Mouse (Mus musculus): ENCODE measurements around the gene Ephb4. TPM values are rescaled to one million over a fixed set of nuclear protein-coding genes. Genes with fewer than 3 reads are reported as not detected.

The Ephb4 gene
- total and polyA plus RNA-seq, 3 experiments, result 0.08 to 0.12 TPM; not detected in 1

- H3K9me3 ChIP-seq (replicated peaks; ENCODE audit: insufficient read depth, low read length), result no peaks in the 10 kb centered on the region
These were observed 4.2 kb downstream of the Ephb4 start for GRCm38 (mm10) chr5:137354091-137354490.

GRCm38 (mm10) chr5:137358382-137358781 lies 8.5 kb downstream of the Ephb4 start:
- no peaks in the 10 kb centered on the region for H3K9me3 ChIP-seq (replicated peaks; ENCODE audit: insufficient read depth, low read length)
- H3K27me3 ChIP-seq (ENCODE audit: control insufficient read depth in 1 of 2, insufficient read depth in 2 of 2, low read length in 2 of 2), result peaks cover 7 to 8% of the 10 kb centered on the region in 2 experiments
- DNase-seq (ENCODE audit: low read depth, low spot score), result no peak
- H3K4me3 ChIP-seq (ENCODE audit: control insufficient read depth in 1 of 2, insufficient read depth in 1 of 2, low read depth in 2 of 2, low read length in 2 of 2), result no peak overlapping the region
- no peaks in the 10 kb centered on the region for H3K4me1 ChIP-seq (ENCODE audit: control insufficient read depth in 1 of 2, insufficient read depth in 2 of 2, low read length in 2 of 2)
- no peaks in the 10 kb centered on the region for H3K36me3 ChIP-seq (ENCODE audit: control insufficient read depth in 1 of 2, insufficient read depth in 2 of 2, low read length in 2 of 2)
- H3K79me2 ChIP-seq (ENCODE audit: control insufficient read depth, insufficient read depth, low read length, poor library complexity), result no peaks in the 10 kb centered on the region
- no peak overlapping the region for H3K27ac ChIP-seq (ENCODE audit: control insufficient read depth, low read depth, low read length)
- TF ChIP-seq ZC3H11A (IDR thresholded peaks at IDR 0.05; ENCODE audit: low read depth, low read length), result peak; percentile 3; the same call in 1 of the 2 replicates
- no peak for TF ChIP-seq MEF2A (IDR thresholded peaks at IDR 0.05; ENCODE audit: extremely low read depth, insufficient replicate concordance, low read depth, low read length, poor library complexity, severe bottlenecking)
- no peak for TF ChIP-seq ELF1 (IDR thresholded peaks at IDR 0.05; ENCODE audit: low read depth, low read length)
- peak in 2 of 3 experiments; percentile 19 to 28; a peak in 2 of 6 replicates for TF ChIP-seq CTCF (IDR thresholded peaks at IDR 0.05 in 2 of 3, conservative IDR thresholded peaks at IDR 0.05 in 1 of 3; ENCODE audit: control insufficient read depth in 1 of 3, insufficient read depth in 1 of 3, low read depth in 2 of 3, low read length in 3 of 3, poor library complexity in 1 of 3, severe bottlenecking in 1 of 3)
- TF ChIP-seq CHD1 (IDR thresholded peaks at IDR 0.05; ENCODE audit: low read depth, low read length), result no peak
- TF ChIP-seq ZNF384 (IDR thresholded peaks at IDR 0.05; ENCODE audit: low read depth, low read length), result no peak
- no peak for TF ChIP-seq ZKSCAN1 (IDR thresholded peaks at IDR 0.05; ENCODE audit: low read depth, low read length)
- TF ChIP-seq SMC3 (IDR thresholded peaks at IDR 0.05; ENCODE audit: low read depth, low read length), result peak; percentile 18
- no peak for TF ChIP-seq NELFE (IDR thresholded peaks at IDR 0.05; ENCODE audit: low read depth, low read length)
- no peak for TF ChIP-seq MYB (IDR thresholded peaks at IDR 0.05; ENCODE audit: low read depth, low read length)
- H3K9ac ChIP-seq (ENCODE audit: control insufficient read depth, low read depth, low read length, poor library complexity, severe bottlenecking), result no peak overlapping the region

More at GRCm38 (mm10) chr5:137354091-137354490, 4.2 kb downstream of the Ephb4 start:
- DNase-seq (ENCODE audit: low read depth, low spot score), result no peak
- no peak for TF ChIP-seq KAT2A (conservative IDR thresholded peaks at IDR 0.05; ENCODE audit: low read depth, low read length)
- TF ChIP-seq NRF1 (IDR thresholded peaks at IDR 0.05; ENCODE audit: insufficient read depth, low read depth, low read length, poor library complexity, severe bottlenecking), result no peak
- no peak for TF ChIP-seq TCF12 (IDR thresholded peaks at IDR 0.05; ENCODE audit: low read depth, low read length)
- no peak for TF ChIP-seq EP300 (IDR thresholded peaks at IDR 0.05; ENCODE audit: low read depth in 1 of 2, low read length in 2 of 2)
- no peak for TF ChIP-seq E2F4 (IDR thresholded peaks at IDR 0.05; ENCODE audit: borderline replicate concordance, low read depth, low read length)
- Histone ChIP-seq H3K36me3 (ENCODE audit: control insufficient read depth in 1 of 2, insufficient read depth in 2 of 2, low read length in 2 of 2) (no peaks in the 10 kb centered on the region), H3K27me3 (ENCODE audit: control insufficient read depth in 1 of 2, insufficient read depth in 2 of 2, low read length in 2 of 2) (peaks cover 7 to 10% of the 10 kb centered on the region in 2 experiments), H3K4me3 (ENCODE audit: control insufficient read depth in 1 of 2, insufficient read depth in 1 of 2, low read depth in 2 of 2, low read length in 2 of 2) (no peak overlapping the region), H3K27ac (ENCODE audit: control insufficient read depth, low read depth, low read length) (no peak overlapping the region), H3K4me1 (ENCODE audit: control insufficient read depth in 1 of 2, insufficient read depth in 2 of 2, low read length in 2 of 2) (no peaks in the 10 kb centered on the region), H3K9ac (ENCODE audit: control insufficient read depth, low read depth, low read length, poor library complexity, severe bottlenecking) (no peak overlapping the region), H3K79me2 (ENCODE audit: control insufficient read depth, insufficient read depth, low read length, poor library complexity) (no peaks in the 10 kb centered on the region)

Data from MEL (cell line).